Mouse (Mus musculus) MN1 (cell line): ENCODE results near the gene a.

Source experiments
- DNase-seq: peaks from one replicate; pipeline ENCODE4 v3.0.0-alpha.2; 2016; ENCODE audit warnings: low spot score

The a gene

GRCm38 (mm10) chr2:154782856-154783650 is 8.1 kb upstream of the a start:
- DNase-seq: no peak

DNA sequence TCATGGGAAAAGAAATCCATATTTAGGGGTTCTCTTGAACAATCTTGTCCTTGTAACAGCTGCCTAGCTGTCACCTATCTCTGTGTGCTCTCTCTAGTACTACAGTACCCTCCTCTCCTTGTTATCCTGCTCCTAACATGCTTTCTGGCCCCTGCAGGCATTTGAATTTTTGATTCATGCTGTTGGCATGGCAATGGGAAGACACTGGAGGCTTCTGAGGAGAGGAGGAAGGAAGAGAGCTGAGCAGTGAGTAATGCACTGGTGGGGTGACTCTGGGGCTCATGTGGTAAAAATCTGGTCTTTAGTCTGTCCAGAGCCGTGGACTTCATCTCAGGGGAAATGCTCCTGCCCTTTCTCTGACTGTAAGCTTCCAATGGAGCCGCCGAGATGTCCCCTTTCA is 5.9 kb upstream of the a start:
- DNase-seq: no peak

DNA sequence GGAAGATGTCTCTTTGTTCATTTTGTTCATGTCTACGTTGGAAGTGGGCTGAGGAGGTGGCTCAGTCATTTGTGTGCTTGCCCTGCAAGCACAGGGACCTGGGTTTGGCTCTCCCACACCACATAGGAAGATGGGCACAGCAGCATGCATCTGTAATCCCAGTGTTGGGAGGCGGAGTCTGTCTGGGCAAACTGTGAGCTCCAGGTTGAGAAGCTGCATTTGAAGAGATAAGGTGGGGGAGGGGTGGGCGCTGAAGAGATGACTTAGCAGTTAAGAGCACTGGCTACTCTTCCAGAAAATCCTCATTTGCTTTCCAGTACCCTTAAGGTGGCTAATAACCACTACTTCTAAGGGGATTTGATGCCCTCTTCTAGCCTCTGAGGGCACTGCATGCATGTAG is 5.0 kb upstream of the a start:
- no peak for DNase-seq

GRCm38 (mm10) chr2:154786776-154787175 is 4.4 kb upstream of the a start:
- no peak for DNase-seq

- peak; percentile 25 for DNase-seq
These were observed 1.8 kb upstream of the a start for GRCm38 (mm10) chr2:154789381-154789780.

- peak; percentile 43 for DNase-seq
These were observed 1.1 kb upstream of the a start for GRCm38 (mm10) chr2:154789977-154790655.

GRCm38 (mm10) chr2:154791661-154792642 is 750 bp downstream of the a start:
- DNase-seq: peak; percentile 71

DNA sequence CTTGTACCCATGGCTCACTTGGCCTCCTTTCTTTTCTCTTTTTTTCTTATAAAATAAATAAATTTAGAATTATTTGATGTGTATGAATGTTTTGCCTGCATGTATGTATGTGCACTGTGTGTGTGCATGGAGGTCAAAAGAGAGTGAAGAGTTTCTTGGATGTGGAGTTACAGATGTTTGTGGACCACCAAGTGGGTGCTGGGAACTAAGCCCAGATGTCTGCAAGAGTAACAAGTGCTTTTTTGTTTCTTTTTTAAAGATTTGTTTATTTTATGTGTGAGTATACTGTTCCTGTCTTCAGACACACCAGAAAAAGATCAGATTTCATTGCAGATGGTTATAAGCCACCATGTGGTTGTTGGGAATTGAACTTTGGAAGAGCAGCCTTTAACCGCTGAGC is 12.2 kb downstream of the a start:
- no peak for DNase-seq

- no peak for DNase-seq
These were observed 12.6 kb downstream of the a start for GRCm38 (mm10) chr2:154803845-154804244.

DNA sequence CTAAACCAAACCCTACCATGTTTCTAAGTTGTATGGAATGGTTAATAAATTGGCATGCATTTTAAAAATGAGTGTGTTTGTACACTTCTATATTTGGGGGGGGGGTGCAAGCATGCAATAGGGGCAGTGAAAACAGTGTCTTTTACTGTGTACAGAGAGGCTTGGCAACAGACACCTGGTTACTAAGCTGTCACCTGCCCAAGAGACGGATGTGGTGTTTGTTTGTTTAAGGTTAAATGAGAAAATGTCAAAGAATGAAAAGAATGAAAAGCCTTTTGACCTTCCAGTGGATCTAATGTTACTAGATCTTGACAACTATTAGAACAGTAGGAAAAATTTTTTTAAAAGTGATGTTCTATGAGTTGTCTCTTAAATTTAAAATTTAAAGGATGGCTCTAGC is 16.5 kb downstream of the a start:
- no peak for DNase-seq

DNA sequence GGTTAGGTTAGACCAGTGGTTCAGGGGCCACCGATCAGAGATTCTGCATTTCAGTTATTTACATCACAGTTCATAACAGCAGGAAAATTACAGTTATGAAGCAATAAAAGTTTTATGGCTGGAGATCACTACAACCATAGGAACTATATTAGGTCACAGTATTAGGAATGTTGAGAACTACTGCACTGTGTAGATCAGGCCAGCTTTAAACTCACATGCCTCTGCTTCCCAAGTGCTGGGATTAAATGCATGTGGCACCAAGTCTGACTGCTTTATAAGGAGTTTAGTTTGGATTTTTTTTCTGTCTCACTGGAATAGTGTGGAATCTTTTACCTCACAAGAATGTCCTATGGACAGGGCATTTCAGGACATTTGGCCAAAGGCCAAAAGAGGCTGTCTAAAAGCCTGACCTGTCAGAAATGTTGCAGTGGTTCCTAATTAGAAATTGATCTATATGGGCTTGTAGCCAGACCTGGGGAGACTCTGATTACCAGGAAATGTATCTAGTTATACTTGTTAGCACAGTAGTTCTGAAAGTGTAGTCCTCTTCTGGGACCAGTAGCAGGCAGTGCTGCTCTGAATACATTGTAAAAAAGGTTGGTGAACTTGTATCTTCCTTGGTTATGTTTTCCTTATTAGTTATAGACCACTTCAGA is 18.0 kb downstream of the a start:
- DNase-seq: peak; percentile 20

DNA sequence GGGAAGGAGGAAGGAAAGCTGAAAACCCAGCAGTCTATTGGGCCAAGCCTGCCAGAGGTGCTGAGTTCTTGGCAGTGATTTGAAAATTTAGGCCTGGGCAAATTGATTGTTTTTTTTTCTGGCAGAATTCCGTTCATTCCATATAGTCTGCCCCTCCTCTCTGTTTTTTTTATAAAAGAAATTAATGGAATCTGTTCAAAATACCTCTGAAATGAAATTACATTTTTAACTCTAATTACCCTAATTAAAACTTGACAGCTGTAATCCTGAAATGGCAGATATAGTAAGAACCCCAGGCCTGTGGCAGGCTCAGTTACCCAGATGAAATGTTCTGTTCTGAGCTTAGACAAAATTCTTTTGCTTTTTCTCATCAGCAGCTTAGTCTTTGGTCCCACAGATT is 19.6 kb downstream of the a start:
- DNase-seq: no peak

DNA sequence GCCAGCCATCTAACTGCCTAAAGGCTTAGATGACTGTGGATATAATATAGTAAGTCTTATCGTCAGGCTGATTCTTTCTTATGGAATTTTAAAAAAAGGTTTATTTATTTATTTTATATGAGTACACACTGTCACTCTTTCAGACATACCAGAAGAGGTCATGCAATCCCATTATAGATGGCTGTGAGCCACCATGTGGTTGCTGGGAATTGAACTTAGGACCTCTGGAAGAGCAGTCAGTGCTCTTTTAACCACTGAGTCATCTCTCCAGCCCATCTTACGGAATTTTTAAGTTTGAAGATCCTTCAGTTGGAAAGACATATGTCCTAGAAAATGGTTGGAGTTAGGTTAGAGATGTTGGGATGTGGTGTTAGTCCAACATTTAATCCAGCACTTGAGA is 22.2 kb downstream of the a start:
- no peak for DNase-seq

- DNase-seq: no peak
These were observed 25.9 kb downstream of the a start for GRCm38 (mm10) chr2:154817089-154817488.

GRCm38 (mm10) chr2:154817788-154818187 is 26.6 kb downstream of the a start:
- DNase-seq: no peak

- no peak for DNase-seq
These were observed 27.4 kb downstream of the a start for GRCm38 (mm10) chr2:154818599-154818998.

DNA sequence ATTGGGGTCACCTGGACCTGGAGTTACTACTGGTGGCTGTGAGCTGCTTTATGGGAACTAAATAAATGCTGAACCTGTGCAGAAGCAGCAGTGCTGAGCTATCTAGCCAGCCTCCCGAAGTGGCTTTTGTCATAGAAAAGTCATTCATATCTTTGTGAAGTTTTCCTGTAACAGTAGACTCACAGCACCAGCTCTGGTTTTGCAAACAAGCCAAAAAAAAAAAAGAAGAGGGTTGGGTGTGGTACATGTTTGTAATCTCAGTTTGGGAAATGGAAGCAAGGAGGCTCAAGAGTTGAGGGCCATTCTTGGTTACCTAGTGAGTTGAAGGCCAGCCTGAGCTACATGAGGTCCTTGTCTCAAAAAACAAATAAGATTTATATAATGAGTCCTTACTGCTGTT is 29.1 kb downstream of the a start:
- DNase-seq: no peak

- no peak for DNase-seq
These were observed 34.9 kb downstream of the a start for GRCm38 (mm10) chr2:154826054-154826538.

DNA sequence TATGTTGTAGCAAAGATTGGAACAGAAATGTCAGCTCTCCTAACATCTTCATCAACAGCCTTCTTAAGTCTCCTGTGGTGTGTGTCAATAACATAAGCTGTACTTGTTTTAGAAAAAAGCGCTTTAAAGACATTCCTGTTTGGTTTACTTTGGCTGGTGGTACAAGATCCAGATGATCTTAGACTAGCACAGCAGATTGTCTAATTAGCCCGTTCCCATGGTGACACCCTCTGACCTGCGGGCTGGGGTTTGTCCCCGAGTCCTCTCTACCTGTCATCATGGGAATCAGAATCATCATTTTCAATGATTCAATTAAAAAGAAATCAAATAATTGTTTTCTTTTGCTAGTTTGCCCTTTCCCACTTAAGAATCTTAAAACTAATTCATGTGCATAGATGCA is 36.3 kb downstream of the a start:
- DNase-seq: no peak

- DNase-seq: no peak
These were observed 41.3 kb downstream of the a start for GRCm38 (mm10) chr2:154832471-154832870.

GRCm38 (mm10) chr2:154834149-154834865 is 43.1 kb downstream of the a start:
- DNase-seq: no peak
